Mouse (Mus musculus) MEL (cell line): Measurements from ENCODE around the gene Gm20388.

Experiments used
- CHD1 ChIP-seq: IDR thresholded peaks from 2 replicates; pipeline ENCODE4 v1.6.1; 2012; ENCODE audit warnings: low read depth, mild to moderate bottlenecking, inconsistent platforms, low read length, improper control_type of control experiment
- CTCF ChIP-seq, 3 experiments: IDR thresholded peaks in 2 of 3; conservative IDR thresholded peaks in 1 of 3; 2 replicates each; pipeline ENCODE4 v1.5.1; 2011 to 2012; ENCODE audit warnings: low read length in 3 of 3, low read depth in 2 of 3, mild to moderate bottlenecking in 2 of 3, improper control_type of control experiment in 1 of 3, inconsistent platforms in 1 of 3, mixed read lengths in 1 of 3, moderate library complexity in 1 of 3; ENCODE audit not compliant: control insufficient read depth in 1 of 3, insufficient read depth in 1 of 3, poor library complexity in 1 of 3, severe bottlenecking in 1 of 3
- GABPA ChIP-seq: IDR thresholded peaks from 2 replicates; pipeline ENCODE4 v1.6.1; 2012; ENCODE audit warnings: low read depth, mild to moderate bottlenecking, inconsistent platforms, low read length, improper control_type of control experiment, moderate library complexity
- GATA1 ChIP-seq: IDR thresholded peaks from 2 replicates; pipeline ENCODE4 v1.6.1; 2011; ENCODE audit warnings: low read depth, low read length, improper control_type of control experiment
- MAX ChIP-seq: IDR thresholded peaks from 2 replicates; pipeline ENCODE4 v1.6.1; 2011; ENCODE audit warnings: low read length, improper control_type of control experiment
- POLR2A ChIP-seq, 2 experiments: IDR thresholded peaks; 2 replicates each; pipeline ENCODE4 v1.6.1; 2011 to 2012; ENCODE audit warnings: low read length in 2 of 2, mild to moderate bottlenecking in 2 of 2, control low read depth in 1 of 2, improper control_type of control experiment in 1 of 2, low read depth in 1 of 2, moderate library complexity in 1 of 2; ENCODE audit not compliant: control insufficient read depth in 1 of 2, insufficient read depth in 1 of 2, poor library complexity in 1 of 2
- RCOR1 ChIP-seq: IDR thresholded peaks from 2 replicates; pipeline ENCODE4 v1.6.1; 2012; ENCODE audit warnings: low read depth, mild to moderate bottlenecking, inconsistent platforms, low read length, improper control_type of control experiment
- UBTF ChIP-seq: IDR thresholded peaks from 2 replicates; pipeline ENCODE4 v1.6.1; 2012; ENCODE audit warnings: low read depth, mild to moderate bottlenecking, inconsistent platforms, low read length, improper control_type of control experiment, moderate library complexity, borderline replicate concordance; ENCODE audit not compliant: insufficient read depth
- USF1 ChIP-seq: IDR thresholded peaks from 2 replicates; pipeline ENCODE4 v1.6.1; 2014; ENCODE audit warnings: low read depth, mild to moderate bottlenecking, inconsistent platforms, low read length, improper control_type of control experiment, moderate library complexity
- ZMIZ1 ChIP-seq: IDR thresholded peaks from 2 replicates; pipeline ENCODE4 v1.6.1; 2012; ENCODE audit warnings: low read depth, mild to moderate bottlenecking, inconsistent platforms, low read length, improper control_type of control experiment, moderate library complexity
- ZNF384 ChIP-seq: IDR thresholded peaks from 2 replicates; pipeline ENCODE4 v1.6.1; 2012; ENCODE audit warnings: low read depth, mild to moderate bottlenecking, inconsistent platforms, low read length, improper control_type of control experiment

- TF ChIP-seq CTCF (IDR thresholded peaks at IDR 0.05 in 2 of 3, conservative IDR thresholded peaks at IDR 0.05 in 1 of 3; ENCODE audit: control insufficient read depth in 1 of 3, insufficient read depth in 1 of 3, low read depth in 2 of 3, low read length in 3 of 3, poor library complexity in 1 of 3, severe bottlenecking in 1 of 3) (no peak), GATA1 (no peak), POLR2A (IDR thresholded peaks at IDR 0.05; ENCODE audit: control insufficient read depth in 1 of 2, insufficient read depth in 1 of 2, low read depth in 1 of 2, low read length in 2 of 2, poor library complexity in 1 of 2) (no peak), USF1 (no peak), ZNF384 (no peak), ZMIZ1 (no peak), UBTF (no peak), MAX (no peak), CHD1 (no peak), GABPA (no peak), RCOR1 (no peak)
Measured at GRCm38 (mm10) chr8:121786542-121786941, 1875.9 kb downstream of the Gm20388 start.
